Mouse (Mus musculus) heart, adult 2 months (tissue): ENCODE data around the gene Myl3.

ENCODE experiments used
- CTCF ChIP-seq: fragments of 200-600 bp; IDR thresholded peaks from 2 replicates; pipeline ENCODE4 v1.8.1; 2022; ENCODE audit warnings: antibody characterized with exemption, mild to moderate bottlenecking, moderate library complexity
- EP300 ChIP-seq: fragments of 200-500 bp; IDR thresholded peaks from 2 replicates; pipeline ENCODE4 v1.6.1; 2011; ENCODE audit warnings: low read depth, low read length, control low read depth; ENCODE audit not compliant: insufficient read depth
- POLR2A ChIP-seq: fragments of 200-500 bp; IDR thresholded peaks from 2 replicates; pipeline ENCODE4 v1.6.1; 2011; ENCODE audit warnings: mild to moderate bottlenecking, low read depth, low read length, control low read depth; ENCODE audit not compliant: insufficient read depth

- TF ChIP-seq CTCF (no peak), EP300 (no peak), POLR2A (no peak)
Measured at GRCm38 (mm10) chr9:110778100-110778499, 36.4 kb downstream of the Myl3 start.
